8 mouse cellular contexts compared by ENCODE assay signal in genomic region chr7:102064655-102065045, GRCm38 (mm10). TPM values are rescaled to one million over a fixed set of nuclear protein-coding genes. Genes with fewer than 3 reads are reported as not detected.
DNase-seq lines count a peak whose midpoint lies in the region; ATAC-seq and TF ChIP-seq lines count a peak whose summit lies in the region.

No protein-coding gene starts in this region.

- ATAC-seq in embryonic facial prominence, embryonic 13.5 days (ENCODE audit: insufficient number of reproducible peaks, insufficient read depth, low FRiP score, low TSS enrichment, low read depth): no peak
- ATAC-seq in intestine, embryonic 15.5 days: peak; percentile 12
- peak; percentile 62 for ATAC-seq in neural tube, embryonic 13.5 days (ENCODE audit: low read depth)

- H3K36me3 ChIP-seq in embryonic facial prominence, embryonic 13.5 days: peaks cover 15% of the 10 kb centered on the region
- no peaks in the 10 kb centered on the region for H3K36me3 ChIP-seq in intestine, embryonic 15.5 days
- H3K36me3 ChIP-seq in neural tube, embryonic 13.5 days: 0 out of 2 replicates have a peak, but pooled peaks cover 2% of the 10 kb centered on the region

- H3K4me3 ChIP-seq in lung, adult 2 months (replicated peaks; ENCODE audit: extremely low read depth, low read depth, low read length): peak overlapping the region; percentile 97
- H3K4me3 ChIP-seq in embryonic facial prominence, embryonic 13.5 days: peak overlapping the region; percentile 74
- peak overlapping the region; percentile 65 for H3K4me3 ChIP-seq in intestine, embryonic 15.5 days (replicated peaks)
- peak overlapping the region; percentile 63 for H3K4me3 ChIP-seq in neural tube, embryonic 13.5 days

- WGBS in lung, adult 2 months: under 1% methylated on average over 9 of the region's 9 CpGs
- WGBS in embryonic facial prominence, embryonic 13.5 days: under 1% methylated on average over 9 of the region's 9 CpGs
- under 1% methylated on average over 9 of the region's 9 CpGs for WGBS in intestine, embryonic 15.5 days
- WGBS in neural tube, embryonic 13.5 days: under 1% methylated on average over 9 of the region's 9 CpGs

- intact Hi-C loops in left cerebral cortex, postnatal 36 days (cut with DNase I): no loop called here

- peak overlapping the region; percentile 77 for H3K4me2 ChIP-seq in embryonic facial prominence, embryonic 13.5 days
- peak overlapping the region; percentile 67 for H3K4me2 ChIP-seq in intestine, embryonic 15.5 days (replicated peaks)
- peak overlapping the region; percentile 84 for H3K4me2 ChIP-seq in neural tube, embryonic 13.5 days

- no peaks in the 10 kb centered on the region for H3K9me3 ChIP-seq in embryonic facial prominence, embryonic 13.5 days
- no peaks in the 10 kb centered on the region for H3K9me3 ChIP-seq in intestine, embryonic 15.5 days
- no peaks in the 10 kb centered on the region for H3K9me3 ChIP-seq in neural tube, embryonic 13.5 days

- peak overlapping the region; percentile 81 for H3K9ac ChIP-seq in embryonic facial prominence, embryonic 13.5 days
- peak overlapping the region; percentile 64 for H3K9ac ChIP-seq in intestine, embryonic 15.5 days
- H3K9ac ChIP-seq in neural tube, embryonic 13.5 days: peak overlapping the region; percentile 83

- peaks cover 8% of the 10 kb centered on the region for H3K4me1 ChIP-seq in lung, adult 2 months (ENCODE audit: control insufficient read depth, insufficient read depth, low read length)
- peaks cover 23% of the 10 kb centered on the region for H3K4me1 ChIP-seq in embryonic facial prominence, embryonic 13.5 days
- H3K4me1 ChIP-seq in intestine, embryonic 15.5 days (replicated peaks): peaks cover 12% of the 10 kb centered on the region; the same call in 1 of the 2 replicates
- H3K4me1 ChIP-seq in neural tube, embryonic 13.5 days (replicated peaks): peaks cover 37% of the 10 kb centered on the region

- DNase-seq in lung, adult 2 months: peak; percentile 8
- DNase-seq in lung, postnatal 25 days (ENCODE audit: low spot score): no peak
- DNase-seq in urinary bladder, postnatal 14 days (ENCODE audit: low spot score): no peak
- no peak for DNase-seq in left cerebral cortex, postnatal 36 days (ENCODE audit: low spot score in 2 of 2)
- DNase-seq in frontal cortex, postnatal 14 days (ENCODE audit: low spot score in 2 of 2): no peak

- peak overlapping the region; percentile 88 for H3K27ac ChIP-seq in embryonic facial prominence, embryonic 13.5 days
- peak overlapping the region; percentile 71; the same call in 1 of the 2 replicates for H3K27ac ChIP-seq in intestine, embryonic 15.5 days
- H3K27ac ChIP-seq in neural tube, embryonic 13.5 days (replicated peaks): peak overlapping the region; percentile 81

- no peak for TF ChIP-seq POLR2A in lung, adult 2 months (IDR thresholded peaks at IDR 0.05; ENCODE audit: borderline replicate concordance, extremely low read depth, low read depth, low read length)

- H3K27me3 ChIP-seq in embryonic facial prominence, embryonic 13.5 days: no peaks in the 10 kb centered on the region
- no peaks in the 10 kb centered on the region for H3K27me3 ChIP-seq in intestine, embryonic 15.5 days (replicated peaks)
- no peaks in the 10 kb centered on the region for H3K27me3 ChIP-seq in neural tube, embryonic 13.5 days

- no peak for TF ChIP-seq CTCF in lung, adult 2 months (IDR thresholded peaks at IDR 0.05; ENCODE audit: insufficient read depth, low read length)

RNA-seq across cellular contexts. Expression of gene Rnf121, which starts 0.6 kb away (rescaled TPM):
- polyA plus RNA-seq in lung, adult 2 months (2012; rRNA removed): 20.5 and 31.9 TPM in 2 replicates
- polyA plus RNA-seq in embryonic facial prominence, embryonic 13.5 days (2015; fragmentation: Nextera tagmentation; extraction: Ambion mirVana): 31.2 and 33.3 TPM in 2 replicates
- 28.0 and 30.3 TPM in 2 replicates for polyA plus RNA-seq in intestine, embryonic 15.5 days (2015; fragmentation: Nextera tagmentation; extraction: Ambion mirVana)
- 30.7 and 33.2 TPM in 2 replicates for polyA plus RNA-seq in neural tube, embryonic 13.5 days (2015; fragmentation: Nextera tagmentation; extraction: Ambion mirVana)
- total RNA-seq in left cerebral cortex, postnatal 36 days (2021): 10 to 100 TPM; 40.2 to 48.5 TPM

RNA-seq across cellular contexts. Expression of gene Xndc1, which starts 0.7 kb away (rescaled TPM):
- 14.8 and 18.9 TPM in 2 replicates for polyA plus RNA-seq in lung, adult 2 months (2012; rRNA removed)
- 45.4 and 47.8 TPM in 2 replicates for polyA plus RNA-seq in embryonic facial prominence, embryonic 13.5 days (2015; fragmentation: Nextera tagmentation; extraction: Ambion mirVana)
- polyA plus RNA-seq in intestine, embryonic 15.5 days (2015; fragmentation: Nextera tagmentation; extraction: Ambion mirVana): 22.9 and 24.3 TPM in 2 replicates
- 22.0 and 27.1 TPM in 2 replicates for polyA plus RNA-seq in neural tube, embryonic 13.5 days (2015; fragmentation: Nextera tagmentation; extraction: Ambion mirVana)
- 10 to 100 TPM; 19.9 to 32.1 TPM for total RNA-seq in left cerebral cortex, postnatal 36 days (2021)

RNA-seq across cellular contexts. Expression of gene Xntrpc, which starts 0.9 kb away (rescaled TPM):
- 3.0 and 3.5 TPM in 2 replicates for polyA plus RNA-seq in lung, adult 2 months (2012; rRNA removed)
- polyA plus RNA-seq in embryonic facial prominence, embryonic 13.5 days (2015; fragmentation: Nextera tagmentation; extraction: Ambion mirVana): 1.6 and 2.7 TPM in 2 replicates
- 0.75 and 1.0 TPM in 2 replicates for polyA plus RNA-seq in intestine, embryonic 15.5 days (2015; fragmentation: Nextera tagmentation; extraction: Ambion mirVana)
- 1.9 and 2.5 TPM in 2 replicates for polyA plus RNA-seq in neural tube, embryonic 13.5 days (2015; fragmentation: Nextera tagmentation; extraction: Ambion mirVana)
- total RNA-seq in left cerebral cortex, postnatal 36 days (2021): 1 to 10 TPM; 1.2 TPM

RNA-seq across cellular contexts. Expression of gene Trpc2, which starts 18.3 kb away (rescaled TPM):
- not detected in 2 replicates for polyA plus RNA-seq in lung, adult 2 months (2012; rRNA removed)
- polyA plus RNA-seq in embryonic facial prominence, embryonic 13.5 days (2015; fragmentation: Nextera tagmentation; extraction: Ambion mirVana): 0.56 TPM in 1 of 2 replicates, not detected in the other
- polyA plus RNA-seq in intestine, embryonic 15.5 days (2015; fragmentation: Nextera tagmentation; extraction: Ambion mirVana): not detected in 2 replicates
- 1.8 TPM in 1 of 2 replicates, not detected in the other for polyA plus RNA-seq in neural tube, embryonic 13.5 days (2015; fragmentation: Nextera tagmentation; extraction: Ambion mirVana)
- total RNA-seq in left cerebral cortex, postnatal 36 days (2021): 1 to 10 TPM in 1 of 2 experiments, under 1 TPM in 1; 0.27 to 2.3 TPM

RNA-seq across cellular contexts. Expression of gene Art1, which starts 36.9 kb away (rescaled TPM):
- polyA plus RNA-seq in lung, adult 2 months (2012; rRNA removed): 7.3 and 15.7 TPM in 2 replicates
- polyA plus RNA-seq in embryonic facial prominence, embryonic 13.5 days (2015; fragmentation: Nextera tagmentation; extraction: Ambion mirVana): 1.4 and 2.0 TPM in 2 replicates
- 0.34 and 0.59 TPM in 2 replicates for polyA plus RNA-seq in intestine, embryonic 15.5 days (2015; fragmentation: Nextera tagmentation; extraction: Ambion mirVana)
- polyA plus RNA-seq in neural tube, embryonic 13.5 days (2015; fragmentation: Nextera tagmentation; extraction: Ambion mirVana): 0.71 and 1.2 TPM in 2 replicates
- not detected for total RNA-seq in left cerebral cortex, postnatal 36 days (2021)
